Mouse (Mus musculus): ENCODE results near the gene Hoxb6.

Hoxb6 gene

DNA sequence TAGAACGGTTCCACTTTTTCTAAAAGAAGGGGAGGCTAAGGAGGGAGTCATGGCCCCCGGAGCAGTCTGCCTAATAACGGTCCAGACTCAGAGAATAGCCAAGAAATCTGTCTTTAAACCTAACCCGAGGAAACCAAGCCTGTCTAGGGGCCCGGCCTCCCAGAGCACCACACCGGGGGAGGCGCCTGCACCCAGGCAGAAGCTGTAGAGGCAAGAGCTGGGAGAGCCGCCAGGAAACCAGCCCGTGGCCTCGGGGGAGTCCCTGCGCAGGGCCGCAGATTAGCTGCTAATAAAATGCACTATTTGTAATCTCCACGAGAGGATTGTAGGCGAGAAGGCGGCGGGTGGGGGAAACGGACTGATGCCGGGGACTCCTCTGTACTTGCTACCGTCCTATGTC is 22.4 kb upstream of the Hoxb6 start:
- DNase-seq = no peak

DNA sequence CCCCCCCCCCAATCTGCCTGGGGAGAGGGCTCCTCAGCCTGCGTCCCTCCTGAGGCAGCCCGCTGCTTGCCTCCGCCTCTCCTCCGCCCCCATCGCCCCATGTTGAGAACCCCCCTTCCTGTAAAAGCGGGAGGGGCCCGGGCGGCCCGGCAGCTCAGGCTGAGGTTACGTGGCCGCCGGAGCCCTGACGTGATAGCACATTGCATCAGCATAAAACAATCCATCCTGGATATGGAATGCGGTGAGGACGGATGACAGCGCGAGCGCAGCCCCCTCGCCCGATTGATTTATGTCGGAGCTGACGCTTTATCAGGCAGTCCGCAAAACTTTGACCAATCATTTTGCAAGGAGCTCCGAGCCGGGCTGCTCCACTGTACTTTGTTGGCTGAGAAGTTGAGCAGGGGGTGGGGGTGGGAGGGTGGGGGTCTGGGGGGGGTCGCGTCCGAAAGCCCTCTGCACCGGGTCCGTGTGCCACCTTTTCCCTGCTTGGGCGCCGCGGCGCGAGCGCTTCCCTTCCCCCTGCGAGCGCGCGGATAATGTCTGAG is 21.2 kb upstream of the Hoxb6 start, which contains the start of gene Hoxb9:
Gene Hoxb9 (plus strand): TSS at position 462 of the 545 bp plus-strand sequence.
- no peak for DNase-seq

DNA sequence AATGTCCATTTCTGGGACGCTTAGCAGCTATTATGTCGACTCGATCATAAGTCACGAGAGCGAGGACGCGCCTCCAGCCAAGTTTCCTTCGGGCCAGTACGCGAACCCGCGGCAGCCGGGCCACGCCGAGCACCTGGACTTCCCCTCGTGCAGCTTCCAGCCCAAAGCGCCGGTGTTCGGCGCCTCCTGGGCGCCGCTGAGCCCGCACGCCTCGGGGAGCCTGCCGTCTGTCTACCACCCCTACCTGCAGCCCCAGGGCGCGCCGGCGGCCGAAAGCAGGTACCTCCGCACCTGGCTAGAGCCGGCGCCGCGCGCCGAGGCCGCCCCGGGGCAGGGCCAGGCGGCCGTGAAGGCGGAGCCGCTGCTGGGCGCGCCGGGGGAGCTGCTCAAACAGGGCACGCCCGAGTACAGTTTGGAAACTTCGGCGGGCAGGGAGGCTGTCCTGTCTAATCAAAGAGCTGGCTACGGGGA is 20.7 kb upstream of the Hoxb6 start:
- no peak for DNase-seq

DNA sequence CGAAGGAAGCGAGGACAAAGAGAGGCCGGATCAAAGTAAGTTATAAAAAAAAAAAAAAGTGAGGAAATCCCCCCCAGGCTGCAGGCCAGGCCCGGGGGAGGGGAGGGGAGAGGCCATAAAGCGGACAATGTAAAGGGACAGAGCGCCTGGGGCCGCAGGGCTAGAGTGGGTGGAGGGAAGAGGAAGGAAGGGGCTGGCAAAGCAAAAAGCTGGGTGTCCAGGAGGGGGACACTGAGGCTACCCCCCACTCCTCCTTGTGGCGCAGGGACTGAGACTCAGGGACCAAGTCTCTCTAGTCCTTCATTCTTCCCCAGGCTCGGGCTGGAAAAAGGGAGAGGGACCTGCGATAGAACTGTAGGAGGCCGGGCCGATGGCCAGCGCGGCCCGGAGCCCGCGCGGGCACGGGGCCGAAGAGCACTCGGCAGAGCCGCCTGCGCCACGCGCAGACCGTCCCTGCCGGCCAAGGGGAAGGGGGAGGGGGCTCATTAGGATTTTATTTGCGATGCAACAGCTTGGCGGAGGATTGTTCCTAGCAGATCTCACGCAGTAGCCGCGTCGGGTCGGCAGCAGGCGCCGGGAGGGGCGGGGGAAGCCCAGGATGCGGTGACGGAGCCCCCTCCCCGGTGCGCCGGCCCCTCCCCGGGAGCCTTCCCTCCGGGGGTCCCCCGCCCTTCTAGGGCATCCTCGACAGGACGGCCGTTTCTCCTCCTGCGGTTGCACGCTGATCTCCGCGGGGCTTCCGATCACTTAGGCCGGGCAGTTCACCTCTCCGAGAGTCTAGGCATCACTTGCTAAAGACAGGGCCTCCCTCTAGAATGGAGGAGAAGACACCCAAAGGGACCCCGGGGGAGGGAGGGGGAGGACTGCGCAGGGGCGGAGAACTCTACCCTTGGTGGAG is 20.0 kb upstream of the Hoxb6 start:
- no peak for DNase-seq

DNA sequence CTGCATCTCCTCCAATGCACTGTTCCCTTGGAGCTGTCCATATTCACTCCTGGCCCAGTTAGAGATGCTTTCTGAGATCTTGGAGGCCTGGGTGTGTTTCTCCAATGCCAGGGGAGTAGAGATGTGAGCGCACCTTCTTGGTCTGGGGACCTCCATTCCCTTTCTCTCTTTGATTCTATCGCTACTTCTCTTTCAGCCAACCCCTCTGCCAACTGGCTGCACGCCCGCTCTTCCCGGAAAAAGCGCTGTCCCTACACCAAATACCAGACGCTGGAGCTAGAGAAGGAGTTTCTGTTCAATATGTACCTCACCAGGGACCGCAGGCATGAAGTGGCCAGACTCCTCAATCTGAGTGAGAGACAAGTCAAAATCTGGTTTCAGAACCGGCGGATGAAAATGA is 17.8 kb upstream of the Hoxb6 start:
- no peak for DNase-seq

DNA sequence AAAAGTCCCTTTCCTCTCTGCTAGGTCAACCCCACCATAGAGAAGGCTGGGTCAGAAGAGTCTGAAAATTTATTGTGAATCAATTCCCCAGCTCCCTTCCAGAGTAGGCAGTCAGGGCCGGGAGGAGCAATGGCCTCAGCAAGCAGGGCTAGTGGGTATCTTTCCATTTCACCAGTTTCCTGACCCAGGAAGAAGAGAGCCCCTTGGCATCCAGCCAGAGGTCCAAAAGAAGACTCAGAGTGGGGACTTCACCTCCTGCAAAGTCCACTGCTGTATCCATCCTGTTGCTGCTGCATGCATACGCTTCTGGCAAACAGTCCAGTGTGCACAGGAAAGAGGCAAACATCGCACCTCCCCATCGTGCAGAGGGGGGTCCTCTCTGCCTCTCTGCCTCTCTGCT is 16.4 kb upstream of the Hoxb6 start:
- DNase-seq = no peak

DNA sequence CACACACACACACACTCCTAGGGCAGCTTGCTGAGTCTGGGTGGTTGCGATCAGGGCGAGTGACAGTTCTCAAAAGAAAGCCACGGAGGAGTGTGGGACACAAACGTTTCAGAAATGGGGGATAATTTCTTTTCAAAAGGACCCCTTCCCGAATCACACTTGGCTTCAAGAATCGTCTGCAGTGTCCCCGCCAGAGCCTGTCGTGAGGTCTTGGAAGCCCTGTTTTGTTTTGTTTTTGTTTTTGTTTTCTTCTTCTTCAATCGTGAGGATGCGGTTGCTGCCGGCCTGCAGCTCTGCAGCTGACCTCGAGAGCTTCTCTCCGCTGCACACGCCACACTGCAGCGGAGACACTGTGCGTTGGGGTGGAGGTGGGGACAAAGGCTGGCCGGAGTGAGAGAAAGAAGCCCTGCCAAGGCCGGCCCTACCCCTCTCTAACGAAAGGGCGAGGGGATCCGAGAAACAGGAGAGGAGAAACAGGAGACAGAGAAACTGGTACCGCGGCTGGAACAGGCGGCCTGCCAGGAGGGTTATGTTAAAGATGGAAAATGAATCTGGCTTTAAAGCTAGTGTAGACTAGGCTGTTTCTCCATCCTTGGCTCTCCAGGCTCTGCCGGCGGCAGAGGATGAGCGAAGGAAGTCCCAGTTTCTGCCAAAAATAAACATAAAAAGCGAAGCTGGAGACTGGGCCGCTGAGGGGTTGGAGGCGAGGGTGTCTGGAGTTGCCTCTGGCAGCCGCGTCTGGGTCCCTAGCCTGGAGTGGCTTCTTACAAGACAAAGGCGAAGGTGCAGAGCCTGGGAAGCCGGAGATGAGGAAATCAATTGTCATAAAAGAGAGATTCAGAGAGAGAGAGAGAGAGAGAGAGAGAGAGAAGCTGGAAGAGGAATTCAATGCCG is 14.9 kb upstream of the Hoxb6 start:
- DNase-seq = no peak

DNA sequence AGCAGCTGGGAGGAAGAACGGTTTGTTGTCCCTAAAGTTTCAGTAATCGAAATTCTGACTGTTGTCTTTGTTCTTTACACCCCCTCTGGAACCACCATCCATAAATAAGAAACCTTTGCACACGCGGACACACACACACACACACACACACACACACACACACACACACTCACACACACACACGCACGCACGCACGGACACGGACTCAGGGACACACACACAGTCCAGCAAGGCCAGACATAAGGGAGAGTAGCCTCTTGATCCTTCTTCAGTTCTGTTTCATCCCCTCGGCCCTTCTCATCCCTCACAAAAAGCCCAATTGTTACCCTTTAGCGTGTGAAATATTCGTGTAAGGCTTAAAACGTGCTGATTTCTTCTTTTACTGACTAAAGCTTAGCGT is 14.0 kb upstream of the Hoxb6 start:
- no peak for DNase-seq

DNA sequence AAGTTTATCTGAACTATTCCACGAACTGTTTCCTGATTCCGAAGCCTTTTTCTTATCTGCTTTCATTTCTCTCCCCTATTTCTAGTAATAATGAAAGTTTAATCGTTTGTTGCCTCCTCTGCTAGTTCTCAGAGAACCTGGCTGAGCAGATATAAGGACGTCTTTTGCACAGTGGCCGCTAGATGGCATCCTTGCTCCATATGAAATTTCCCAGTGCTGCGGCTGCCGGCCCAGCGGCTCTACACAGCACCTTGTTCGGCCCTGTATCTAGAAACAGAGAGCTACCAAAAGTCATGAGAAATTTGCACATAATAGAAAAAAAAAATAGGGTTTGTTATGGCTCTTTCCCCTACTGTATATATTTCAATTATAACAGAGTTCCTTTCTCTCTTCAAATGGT is 13.5 kb upstream of the Hoxb6 start:
- DNase-seq = peak; percentile 87

DNA sequence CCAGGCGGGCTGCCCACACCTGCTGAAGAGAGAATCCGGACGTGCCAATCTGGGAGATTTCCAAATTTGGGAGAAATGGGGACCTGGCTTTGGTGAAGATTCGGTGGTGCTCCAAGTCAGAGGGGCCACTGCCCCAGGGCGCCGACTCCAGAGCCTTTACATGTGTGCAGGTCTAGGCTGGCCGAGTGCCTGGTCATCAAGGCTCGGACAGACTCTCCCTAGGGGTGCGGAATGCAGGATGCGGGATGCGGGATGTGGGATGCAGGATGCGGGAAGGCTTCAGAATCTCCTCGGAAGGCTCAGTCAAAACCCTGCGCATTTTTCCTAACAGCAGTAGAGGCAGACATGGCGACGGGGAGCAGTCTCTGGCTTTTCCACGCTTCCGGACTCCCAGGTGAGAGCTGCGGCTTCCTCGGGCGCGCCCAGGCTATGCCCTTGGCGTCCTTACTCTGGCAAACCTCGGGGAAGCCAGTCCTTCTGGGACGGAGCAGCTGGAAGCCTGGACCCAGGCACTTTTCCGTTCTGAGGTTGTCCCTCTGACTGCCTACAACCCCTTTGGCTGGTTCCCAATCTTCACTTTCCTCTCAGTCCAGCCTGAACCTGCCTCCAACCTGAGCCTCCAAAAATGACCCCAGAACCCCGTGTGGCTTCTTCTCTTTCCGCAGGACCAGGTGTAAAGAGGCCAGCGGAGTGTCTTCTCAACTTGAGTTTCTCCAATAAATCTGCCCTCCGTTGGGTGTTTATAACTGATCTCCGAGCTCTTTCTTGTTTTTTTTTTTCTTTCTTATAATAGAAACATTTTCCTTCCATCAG is 12.6 kb upstream of the Hoxb6 start:
- no peak for DNase-seq

DNA sequence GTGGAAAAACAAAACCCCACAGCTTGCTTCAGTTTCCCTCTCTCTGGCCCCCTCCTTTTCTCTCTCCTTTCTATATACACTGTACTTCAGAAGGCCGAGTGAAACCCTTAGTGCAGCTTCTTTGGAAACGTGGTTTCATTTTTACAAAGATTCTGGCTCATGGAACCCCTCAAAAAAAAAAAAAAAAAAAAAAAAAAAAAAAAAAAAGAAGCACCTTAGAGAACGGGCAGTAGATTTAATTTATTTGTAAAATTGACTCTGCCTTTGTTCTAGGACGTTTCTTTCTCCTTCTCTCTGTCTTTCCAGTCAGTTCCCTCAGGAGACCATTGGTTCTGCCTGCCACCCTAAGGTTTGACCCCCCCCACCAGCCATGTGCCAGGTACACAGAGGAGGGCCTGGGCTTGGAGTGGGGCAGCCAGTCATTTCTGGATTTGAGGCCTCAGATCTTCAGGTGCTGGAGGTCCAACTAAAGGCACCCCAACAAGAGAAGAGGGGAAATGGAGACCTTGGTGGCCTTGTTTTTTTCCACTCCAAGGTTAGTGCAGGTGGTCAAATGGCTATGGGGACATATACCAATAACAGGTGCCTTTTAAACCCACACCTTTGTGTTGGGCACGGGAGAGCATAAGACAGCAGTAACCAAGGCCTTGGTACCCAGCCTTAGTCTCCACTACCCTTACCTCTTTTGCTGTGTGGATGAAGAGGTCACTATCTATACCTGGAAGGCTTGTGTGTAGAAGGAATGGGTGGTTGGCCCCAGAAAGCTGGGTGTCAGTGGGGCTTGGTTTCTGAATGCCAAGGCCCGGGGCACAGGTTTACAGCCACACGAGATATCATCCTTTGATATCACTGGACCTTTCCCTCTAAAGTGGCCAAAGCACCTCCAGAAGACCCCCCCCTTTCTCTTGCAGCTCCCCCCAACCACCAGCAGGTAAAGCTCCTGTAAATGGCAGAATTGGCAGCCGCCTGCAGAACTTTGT is 11.6 kb upstream of the Hoxb6 start:
- DNase-seq = no peak

DNA sequence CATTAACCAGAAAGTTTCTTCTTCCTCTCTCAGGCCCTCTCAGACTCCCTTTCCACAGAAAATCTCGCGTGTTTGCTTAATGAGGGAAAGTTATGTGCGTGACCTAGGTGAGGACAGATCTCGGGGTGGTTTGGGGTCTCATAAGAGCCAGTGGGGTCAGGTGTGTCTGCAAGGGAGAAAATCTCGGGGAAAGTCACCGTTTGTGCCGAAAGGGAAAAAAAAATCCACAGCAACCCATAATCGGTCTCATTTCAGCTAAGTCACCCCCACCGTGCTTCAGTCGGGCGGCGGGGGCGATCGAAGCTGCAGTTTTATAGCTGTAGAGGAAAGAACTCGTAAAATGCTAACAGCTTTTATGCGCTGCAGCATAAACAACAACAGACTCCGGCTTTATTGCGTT is 10.9 kb upstream of the Hoxb6 start:
- DNase-seq = no peak

DNA sequence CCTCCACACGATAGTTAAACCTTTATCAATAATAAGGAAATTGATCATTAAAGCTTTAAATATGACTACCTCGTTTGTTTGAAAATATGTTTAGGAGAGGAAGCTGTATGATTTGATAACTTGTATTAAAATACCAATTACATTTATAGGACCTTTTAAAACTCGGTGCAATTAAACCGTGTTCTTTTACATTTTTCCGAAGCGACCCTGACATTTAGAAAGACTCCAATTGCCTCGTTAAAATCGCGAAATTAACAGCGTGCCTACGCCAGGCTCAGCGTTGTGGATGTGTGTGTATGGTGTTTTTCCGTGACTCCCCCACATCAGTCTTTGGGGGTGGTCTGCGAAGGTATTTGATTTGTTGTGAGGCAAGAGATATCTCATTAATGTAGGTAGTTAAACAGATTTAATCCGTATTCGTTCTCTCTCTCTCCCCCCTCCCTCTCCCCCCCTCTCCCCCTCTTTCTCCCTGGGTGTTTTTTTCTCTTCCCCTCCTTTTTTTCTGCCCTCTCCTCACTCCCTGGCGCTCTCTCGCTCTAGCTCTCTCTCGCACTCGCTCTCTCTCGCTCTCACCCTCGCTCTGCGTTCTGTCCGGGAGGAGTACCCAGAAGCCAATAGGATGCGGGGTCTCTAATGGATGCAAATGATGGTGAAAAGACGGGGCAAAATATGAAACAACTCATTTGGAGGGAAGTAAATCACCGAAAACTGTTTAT is 10.3 kb upstream of the Hoxb6 start, which contains the start of gene Hoxb8:
Gene Hoxb8 (plus strand): TSS at position 51 of the 716 bp plus-strand sequence.
- no peak for DNase-seq

DNA sequence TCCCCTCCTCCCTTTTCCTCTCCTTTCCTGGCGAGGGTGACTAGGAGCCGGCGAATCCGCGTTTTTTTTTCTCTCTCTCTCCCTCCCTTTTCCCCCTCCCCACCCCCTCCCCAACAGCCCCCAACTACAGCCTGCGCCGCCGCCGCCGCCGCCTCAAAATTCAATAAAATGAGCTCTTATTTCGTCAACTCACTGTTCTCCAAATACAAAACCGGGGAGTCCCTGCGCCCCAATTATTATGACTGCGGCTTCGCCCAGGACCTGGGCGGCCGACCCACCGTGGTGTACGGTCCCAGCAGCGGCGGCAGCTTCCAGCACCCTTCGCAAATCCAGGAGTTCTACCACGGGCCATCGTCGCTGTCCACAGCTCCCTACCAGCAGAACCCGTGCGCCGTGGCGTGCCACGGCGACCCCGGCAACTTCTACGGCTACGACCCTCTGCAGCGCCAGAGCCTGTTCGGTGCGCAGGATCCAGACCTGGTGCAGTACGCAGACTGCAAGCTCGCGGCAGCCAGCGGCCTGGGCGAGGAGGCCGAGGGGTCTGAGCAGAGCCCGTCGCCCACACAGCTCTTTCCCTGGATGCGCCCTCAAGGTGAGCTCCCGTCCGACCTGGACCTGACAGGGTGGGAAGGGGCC is 9.4 kb upstream of the Hoxb6 start:
- no peak for DNase-seq

DNA sequence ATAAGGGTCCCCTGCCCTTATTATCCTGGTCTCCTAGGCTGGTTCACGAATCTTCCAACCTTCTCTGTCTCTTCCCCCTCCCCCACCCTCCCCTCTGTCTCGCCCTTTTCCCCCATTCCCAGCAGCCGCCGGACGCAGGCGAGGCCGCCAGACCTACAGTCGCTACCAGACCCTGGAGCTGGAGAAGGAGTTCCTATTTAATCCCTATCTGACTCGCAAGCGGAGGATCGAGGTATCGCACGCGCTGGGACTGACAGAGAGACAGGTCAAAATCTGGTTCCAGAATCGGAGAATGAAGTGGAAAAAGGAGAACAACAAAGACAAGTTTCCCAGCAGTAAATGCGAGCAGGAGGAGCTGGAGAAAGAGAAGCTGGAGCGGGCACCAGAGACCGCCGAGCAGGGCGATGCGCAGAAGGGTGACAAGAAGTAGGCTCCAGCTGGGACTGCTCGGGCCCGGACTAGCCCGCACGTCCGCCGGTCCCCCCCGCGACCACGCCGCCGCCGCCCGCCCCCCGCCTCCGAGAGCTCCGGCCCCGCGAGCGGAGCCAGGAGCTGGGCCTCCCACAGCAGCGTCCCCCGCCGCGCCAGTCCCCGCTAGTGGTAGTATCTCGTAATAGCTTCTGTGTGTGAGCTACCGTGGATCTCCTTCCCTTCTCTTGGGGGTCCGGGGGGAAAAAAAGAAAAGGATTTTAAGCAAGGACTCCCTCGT is 8.1 kb upstream of the Hoxb6 start:
- DNase-seq = peak; percentile 46

DNA sequence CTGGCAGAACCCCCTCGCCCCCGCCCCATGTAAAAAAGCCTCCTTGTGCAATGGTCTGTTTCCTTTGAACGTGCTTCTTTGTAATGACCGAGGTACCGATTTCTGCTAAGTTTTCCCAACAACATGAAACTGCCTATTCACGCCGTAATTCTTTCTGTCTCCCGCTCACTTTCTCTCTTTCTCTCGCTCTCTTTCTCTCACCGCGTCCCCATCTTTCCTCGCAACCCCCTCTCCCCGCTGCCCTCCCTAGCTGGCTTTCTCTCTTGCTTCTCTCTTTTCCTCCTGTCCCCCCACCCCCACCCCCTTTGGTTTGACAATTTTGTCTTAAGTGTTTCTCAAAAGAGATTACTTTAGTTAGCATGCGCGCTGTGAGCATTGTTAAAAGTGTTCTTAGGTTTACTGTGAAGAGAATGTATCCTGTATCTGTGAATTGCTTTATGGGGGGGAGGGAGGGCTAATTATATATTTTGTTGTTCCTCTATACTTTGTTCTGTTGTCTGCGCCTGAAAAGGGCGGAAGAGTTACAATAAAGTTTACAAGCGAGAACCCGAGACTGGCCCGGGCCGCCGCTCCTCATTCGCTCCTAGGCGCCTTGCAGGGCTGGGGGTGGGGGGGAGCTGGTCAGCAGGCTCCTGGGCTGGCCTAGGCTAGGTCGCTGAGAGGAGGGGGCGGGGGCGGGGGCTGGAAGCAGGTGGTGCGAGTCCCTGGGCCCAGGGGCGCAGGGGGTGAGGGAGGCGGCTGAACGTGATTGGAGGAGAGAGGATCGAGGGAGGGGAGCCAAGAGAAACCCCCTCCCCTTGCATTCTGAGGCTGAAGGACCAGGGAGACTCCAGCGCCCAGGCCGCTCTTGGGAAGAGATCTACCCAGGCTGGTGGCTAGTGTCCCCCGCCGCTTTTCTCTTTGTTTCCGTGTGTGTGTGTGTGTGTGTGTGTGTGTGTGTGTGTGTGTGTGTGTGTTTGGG is 7.2 kb upstream of the Hoxb6 start:
- DNase-seq = no peak

DNA sequence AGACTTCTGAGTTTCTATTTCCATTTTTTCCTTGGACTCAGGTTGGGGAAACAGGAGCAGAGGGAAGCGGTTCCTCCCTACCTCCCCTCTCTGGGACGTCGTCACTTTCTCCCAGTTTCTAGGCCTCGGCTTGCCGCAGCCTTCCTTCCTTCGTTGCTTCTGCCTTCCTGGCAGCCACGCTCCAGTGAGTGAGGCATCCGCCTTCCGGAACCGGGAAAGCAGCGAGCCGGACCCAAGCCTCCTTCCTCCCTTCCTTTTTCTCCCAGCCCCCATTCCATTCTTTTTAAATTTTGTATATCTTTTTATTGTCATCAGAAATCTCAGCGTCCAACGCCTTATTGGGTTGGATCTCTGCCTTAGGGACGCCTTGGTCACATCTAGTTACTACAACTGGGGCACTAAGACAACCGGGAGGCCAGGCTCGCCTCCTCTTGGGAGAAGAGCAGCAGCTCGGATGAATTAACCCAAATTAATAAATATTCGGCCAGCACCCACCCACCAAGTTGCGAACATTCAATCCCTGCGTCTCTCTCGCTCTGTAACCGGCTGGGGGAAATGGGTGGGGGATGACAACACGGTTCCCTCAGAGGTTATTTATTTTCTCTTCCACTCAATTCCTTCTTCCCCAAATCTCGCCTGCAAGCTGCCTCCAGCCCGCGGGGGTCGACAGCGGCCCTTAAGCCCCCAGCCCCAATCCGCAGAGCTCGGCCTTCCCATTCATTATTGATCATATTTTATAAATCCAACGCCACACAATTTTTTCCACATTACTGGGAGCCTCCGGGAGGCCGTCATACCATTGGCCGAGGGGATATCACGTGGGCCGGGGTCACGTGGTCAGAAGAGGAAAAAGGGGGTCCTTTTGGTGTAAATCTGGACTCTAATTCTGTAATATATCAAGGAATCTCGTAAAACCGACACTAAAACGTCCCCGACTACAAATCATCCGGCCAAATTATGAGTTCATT is 6.2 kb upstream of the Hoxb6 start, which contains the start of gene Hoxb7:
Gene Hoxb7 (plus strand): TSS at position 853 of the 968 bp plus-strand sequence.
- DNase-seq = no peak

All from right cerebral cortex, postnatal 4 days (tissue).